Mouse (Mus musculus) kidney, adult 8-10 months (tissue): ENCODE measurements around the gene Pecam1.
"Not testable (repeated sequence)": the region's sequence is repeated elsewhere in the genome, so short reads cannot be mapped to it uniquely, and the experiment has no call there.

Source experiments
- DNase-seq, 2 experiments: peaks; one replicate each; pipeline ENCODE4 v3.0.0; 2022

Pecam1 gene

DNA sequence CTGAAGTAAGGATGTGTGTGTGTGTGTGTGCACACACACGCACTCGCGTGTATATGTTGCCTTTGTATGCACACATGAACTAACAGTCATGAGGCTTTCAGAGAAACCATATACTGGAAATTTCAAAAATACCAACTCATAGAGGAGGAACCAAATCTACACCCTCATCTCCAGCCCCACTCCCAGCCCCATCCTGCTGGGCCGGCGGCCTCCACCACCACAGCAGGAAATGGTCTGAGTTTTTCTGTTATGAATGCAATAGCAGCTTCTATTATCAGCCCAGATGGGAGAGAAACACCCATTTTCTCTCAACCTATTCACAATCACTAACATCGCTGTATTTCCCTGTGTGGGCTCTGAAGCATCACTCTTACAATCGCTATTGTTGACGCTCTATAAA, 128.4 kb downstream of the Pecam1 start:
- DNase-seq, result no peak

DNA sequence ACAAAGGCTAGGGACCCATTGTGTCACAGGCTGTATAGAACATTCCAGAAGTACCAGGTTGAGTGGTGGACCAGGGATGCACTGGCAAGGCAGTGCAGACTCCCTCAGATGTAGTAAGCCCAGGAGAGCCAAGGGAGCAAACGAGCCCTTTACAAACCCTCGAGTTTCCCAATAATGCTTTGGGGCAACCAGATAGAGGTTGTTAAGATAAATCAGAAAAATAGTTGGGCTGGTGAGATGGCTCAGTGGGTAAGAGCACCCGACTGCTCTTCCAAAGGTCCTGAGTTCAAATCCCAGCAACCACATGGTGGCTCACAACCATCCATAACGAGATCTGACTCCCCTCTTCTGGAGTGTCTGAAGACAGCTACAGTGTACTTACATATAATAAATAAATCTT, 131.7 kb downstream of the Pecam1 start:
- not testable (repeated sequence) for DNase-seq

GRCm38 (mm10) chr11:106617821-106618580, 132.4 kb downstream of the Pecam1 start:
- peak in 1 of 2 experiments; percentile 24 for DNase-seq

GRCm38 (mm10) chr11:106615561-106615960, 134.9 kb downstream of the Pecam1 start:
- DNase-seq, result no peak

GRCm38 (mm10) chr11:106614339-106614645, 136.1 kb downstream of the Pecam1 start:
- DNase-seq, result no peak

DNA sequence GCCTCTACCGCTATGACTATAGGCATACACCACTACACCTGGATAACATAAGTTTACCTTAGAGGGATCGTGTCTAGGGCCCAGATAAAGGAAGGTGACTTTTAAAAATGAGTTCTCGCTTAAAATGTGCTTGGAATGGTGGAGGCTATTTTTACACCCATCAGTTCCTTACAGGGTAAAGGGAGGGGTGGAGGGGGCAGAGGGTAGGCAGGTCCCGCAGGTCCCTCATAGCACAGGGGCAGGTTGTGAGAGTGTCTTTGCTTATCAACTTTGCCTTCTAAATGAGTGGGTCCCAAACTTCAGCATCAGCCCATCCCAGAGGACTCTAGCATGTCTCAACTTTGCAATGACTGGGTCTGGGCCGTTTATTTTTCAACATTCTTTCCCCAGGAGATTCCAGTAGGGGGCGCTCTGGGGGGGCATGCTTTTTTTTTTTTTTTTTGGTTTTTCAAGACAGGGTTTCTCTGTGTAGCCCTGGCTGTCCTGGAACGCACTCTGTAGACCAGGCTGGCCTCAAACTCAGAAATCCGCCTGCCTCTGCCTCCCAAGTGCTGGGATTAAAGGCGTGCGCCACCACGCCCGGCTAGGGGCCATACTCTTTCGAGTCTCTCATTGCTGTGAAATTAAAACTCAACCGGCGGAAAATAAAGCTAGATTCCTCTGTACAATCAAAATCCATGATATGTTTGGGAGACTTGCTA, 136.6 kb downstream of the Pecam1 start:
- no peak for DNase-seq

- peak; percentile 98 for DNase-seq
Observed at GRCm38 (mm10) chr11:106612961-106613637, 137.3 kb downstream of the Pecam1 start, which contains the start of gene Tex2. Gene Tex2 (minus strand): TSS chr11:106613423.

DNA sequence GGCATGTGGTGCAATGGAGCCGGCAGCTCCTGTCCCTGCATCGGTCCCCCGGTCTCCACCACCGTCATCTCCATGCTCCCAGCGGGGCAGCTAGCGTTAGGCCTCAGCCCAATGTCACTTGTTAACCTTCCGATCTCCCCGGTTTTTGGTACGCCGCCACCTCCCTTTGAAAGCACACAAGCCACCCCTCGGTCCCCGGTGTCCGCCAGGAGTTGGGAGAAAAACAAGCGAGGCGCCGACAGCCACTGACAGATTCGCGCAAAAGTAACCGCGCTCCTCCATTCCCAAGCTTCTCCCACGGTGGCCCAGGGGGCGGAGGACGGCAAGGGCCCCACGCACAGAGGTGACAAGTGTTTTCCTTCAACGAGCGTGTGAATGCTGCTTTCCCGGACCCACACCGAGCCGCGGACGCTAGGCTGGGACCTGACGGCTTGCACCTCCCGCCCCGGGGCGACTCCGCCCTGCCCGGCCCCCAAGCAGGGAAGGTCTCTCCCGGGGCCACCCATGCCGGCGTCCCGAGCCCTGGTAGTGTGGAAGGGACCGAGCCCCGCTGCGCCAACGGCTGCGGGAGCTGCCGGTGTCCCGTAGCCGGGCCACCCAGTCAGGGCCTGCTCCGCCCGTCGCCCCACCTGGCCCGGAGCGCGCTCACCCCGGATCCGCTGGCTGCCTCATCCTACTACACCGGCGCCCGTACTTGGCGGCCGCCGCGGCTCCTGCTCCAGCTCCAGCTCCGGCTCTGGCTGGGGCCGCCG, 138.0 kb downstream of the Pecam1 start:
- peak; percentile 40 to 67 for DNase-seq

DNA sequence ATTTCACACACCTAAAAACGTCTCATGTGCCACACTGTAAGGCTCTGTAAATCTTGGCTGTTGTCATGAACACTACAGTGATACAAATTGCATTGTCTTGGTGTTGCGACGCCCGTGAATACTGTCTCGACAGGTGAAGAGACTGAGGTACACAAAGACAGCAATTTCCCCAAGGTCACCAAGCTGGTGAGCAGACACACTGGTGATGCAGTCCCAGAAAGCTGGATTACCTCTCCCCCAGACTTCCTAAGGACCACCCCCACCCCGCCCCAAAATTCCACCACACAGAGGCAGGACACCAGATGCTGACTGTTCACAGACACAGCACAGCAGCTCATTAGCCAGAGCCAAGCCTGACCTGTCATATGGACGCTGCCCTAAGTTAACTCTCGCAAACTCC, 140.7 kb downstream of the Pecam1 start:
- DNase-seq, result no peak

DNA sequence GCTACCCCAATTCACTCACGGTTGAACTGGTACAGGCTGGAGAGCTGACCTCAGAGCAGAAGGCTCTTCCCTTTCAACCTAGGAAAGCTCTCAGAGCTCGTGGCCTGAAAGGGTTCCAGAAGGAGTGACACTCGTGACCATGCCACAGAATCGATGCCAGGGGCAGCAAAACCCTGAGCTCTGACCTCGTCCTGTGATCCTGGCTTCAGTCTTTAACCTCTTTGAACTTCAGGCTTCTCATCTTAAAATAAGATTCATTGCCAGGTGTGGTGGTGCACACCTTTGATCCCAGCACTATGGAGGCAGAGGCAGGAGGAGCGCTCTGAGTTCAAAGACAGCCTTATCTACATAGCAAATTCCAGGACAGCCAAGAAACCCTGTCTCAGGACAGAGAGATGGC, 143.1 kb downstream of the Pecam1 start:
- DNase-seq, result no peak

GRCm38 (mm10) chr11:106606042-106606441, 144.4 kb downstream of the Pecam1 start:
- DNase-seq, result no peak
